Mouse (Mus musculus) intestine, embryonic 16.5 days (tissue): ENCODE measurements at regions not wholly inside any gene's neighbourhood (a gene's known extent, or its start where the extent isn't known, plus 50 kb on each side); places are given as distances from the start of the nearest gene placed in this dataset.

Experiments used
- ATAC-seq: fragments of 200-750 bp; cut with Nextera tagmentation; 2 replicates; pipeline ENCODE4 v1.8.0; 2017; ENCODE audit warnings: moderate TSS enrichment, moderate library complexity
- H3K27ac ChIP-seq: fragments of 300-500 bp; sonication (generic); 2 replicates; pipeline ENCODE4 v1.5.1; 2014; ENCODE audit warnings: mild to moderate bottlenecking, low read length
- H3K27me3 ChIP-seq: fragments of 300-500 bp; sonication (generic); replicated peaks from 2 replicates; pipeline ENCODE4 v1.6.1; 2014; ENCODE audit warnings: low read length, control low read depth, mixed read lengths; ENCODE audit not compliant: control insufficient read depth, insufficient read depth
- H3K36me3 ChIP-seq: fragments of 300-500 bp; sonication (generic); 2 replicates; pipeline ENCODE4 v1.6.1; 2014; ENCODE audit warnings: low read length, control low read depth; ENCODE audit not compliant: control insufficient read depth, insufficient read depth
- H3K4me1 ChIP-seq: fragments of 300-500 bp; sonication (generic); 2 replicates; pipeline ENCODE4 v1.6.1; 2014; ENCODE audit warnings: low read length, control low read depth, mixed read lengths; ENCODE audit not compliant: control insufficient read depth, insufficient read depth
- H3K4me2 ChIP-seq: fragments of 300-500 bp; sonication (generic); 2 replicates; pipeline ENCODE4 v1.6.1; 2014; ENCODE audit warnings: low read depth, low read length, control low read depth
- H3K4me3 ChIP-seq: fragments of 300-500 bp; sonication (generic); 2 replicates; pipeline ENCODE4 v1.5.1; 2014; ENCODE audit warnings: mild to moderate bottlenecking, low read length
- H3K9ac ChIP-seq: fragments of 300-500 bp; sonication (generic); 2 replicates; pipeline ENCODE4 v1.6.1; 2014; ENCODE audit warnings: low read depth, low read length
- H3K9me3 ChIP-seq: fragments of 300-500 bp; sonication (generic); 2 replicates; pipeline ENCODE4 v1.6.1; 2016; ENCODE audit warnings: low read length, control low read depth; ENCODE audit not compliant: control insufficient read depth
- WGBS: fragments of 180-500 bp; shearing (Covaris S2); extraction: QIAGEN DNeasy Blood & Tissue Kit; methylation state at CpG from one replicate; pipeline ENCODE4 v1.1.7; 2014; 5-methylcytosine and 5-hydroxymethylcytosine counted together

DNA sequence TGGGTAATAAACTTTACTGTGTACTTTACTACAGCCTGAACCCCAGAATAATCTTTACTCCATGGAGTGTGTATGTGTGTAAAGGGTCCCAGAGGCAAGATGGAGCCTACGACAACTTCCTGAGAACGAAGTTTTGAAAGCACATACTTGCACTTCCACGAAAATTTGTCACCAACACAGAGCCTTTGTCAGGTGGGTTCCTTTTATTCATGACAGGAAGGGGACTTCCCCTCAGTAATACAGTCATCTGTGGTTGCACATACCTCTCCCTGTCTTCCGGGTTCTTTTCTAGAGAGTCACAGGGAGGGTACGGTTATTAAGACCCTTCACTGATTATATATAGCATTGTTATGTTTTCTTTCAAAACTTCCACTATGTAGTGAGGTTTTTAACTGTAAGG, 154.0 kb upstream of the Tgfbr2 start:
- Histone ChIP-seq H3K27ac (no peak overlapping the region), H3K4me1 (no peaks in the 10 kb centered on the region; the same call in 1 of the 2 replicates), H3K4me3 (no peak overlapping the region), H3K4me2 (no peak overlapping the region), H3K9ac (no peak overlapping the region), H3K27me3 (no peaks in the 10 kb centered on the region), H3K9me3 (no peaks in the 10 kb centered on the region), H3K36me3 (no peaks in the 10 kb centered on the region)
- ATAC-seq = no peak
- 72% methylated on average over 5 of the region's 5 CpGs for WGBS

DNA sequence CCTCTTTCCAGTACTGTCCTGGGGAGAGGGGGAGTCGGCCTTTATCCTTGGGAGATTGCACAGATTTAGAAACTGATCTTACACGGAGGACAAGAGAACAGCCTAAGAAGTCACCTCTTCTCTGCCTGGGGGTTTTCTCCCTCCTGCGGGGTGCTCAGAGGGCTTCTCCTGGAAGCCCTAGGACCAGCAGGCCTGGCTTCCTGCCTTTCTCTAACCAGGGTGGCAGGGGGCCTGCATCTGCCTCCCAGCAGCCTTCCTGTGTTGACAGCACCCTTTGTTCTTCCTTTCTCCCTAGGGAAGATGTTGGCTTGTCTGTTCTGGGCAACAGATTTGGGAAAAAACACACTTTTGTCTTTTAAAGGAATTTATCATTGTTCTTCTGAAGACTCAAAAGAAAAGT, 153.0 kb upstream of the Tgfbr2 start:
- Histone ChIP-seq H3K4me2 (no peak overlapping the region), H3K27ac (no peak overlapping the region), H3K27me3 (no peaks in the 10 kb centered on the region), H3K36me3 (no peaks in the 10 kb centered on the region), H3K9me3 (no peaks in the 10 kb centered on the region), H3K4me3 (no peak overlapping the region), H3K4me1 (no peaks in the 10 kb centered on the region), H3K9ac (no peak overlapping the region)
- WGBS = 37% methylated on average over 3 of the region's 3 CpGs
- no peak for ATAC-seq

DNA sequence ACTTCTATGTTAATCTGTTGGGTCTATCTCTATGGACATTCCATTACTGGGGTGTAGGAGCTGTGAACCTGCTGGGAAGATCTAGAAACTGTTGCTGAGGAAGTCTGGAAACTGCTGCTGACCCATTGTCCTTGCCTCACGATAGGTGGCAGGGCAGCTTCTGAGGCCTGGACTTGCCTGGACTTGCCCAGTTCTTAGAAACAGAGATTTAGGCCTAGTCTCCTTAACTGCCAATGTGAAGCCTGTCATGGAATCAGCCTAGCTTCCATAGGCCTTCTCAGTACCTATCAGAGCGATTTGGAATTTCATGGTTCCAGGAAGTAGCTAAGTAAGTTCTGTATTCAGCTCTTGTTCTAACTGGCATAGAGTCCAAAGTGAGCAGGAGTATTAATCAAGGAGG, 151.9 kb upstream of the Tgfbr2 start:
- H3K27ac ChIP-seq = no peak overlapping the region
- ATAC-seq = no peak
- H3K27me3 ChIP-seq = no peaks in the 10 kb centered on the region
- H3K9ac ChIP-seq = no peak overlapping the region
- H3K36me3 ChIP-seq = no peaks in the 10 kb centered on the region
- no peaks in the 10 kb centered on the region for H3K4me1 ChIP-seq
- H3K4me2 ChIP-seq = no peak overlapping the region
- no peaks in the 10 kb centered on the region for H3K9me3 ChIP-seq
- 97% methylated on average over 2 of the region's 2 CpGs for WGBS
- H3K4me3 ChIP-seq = no peak overlapping the region

DNA sequence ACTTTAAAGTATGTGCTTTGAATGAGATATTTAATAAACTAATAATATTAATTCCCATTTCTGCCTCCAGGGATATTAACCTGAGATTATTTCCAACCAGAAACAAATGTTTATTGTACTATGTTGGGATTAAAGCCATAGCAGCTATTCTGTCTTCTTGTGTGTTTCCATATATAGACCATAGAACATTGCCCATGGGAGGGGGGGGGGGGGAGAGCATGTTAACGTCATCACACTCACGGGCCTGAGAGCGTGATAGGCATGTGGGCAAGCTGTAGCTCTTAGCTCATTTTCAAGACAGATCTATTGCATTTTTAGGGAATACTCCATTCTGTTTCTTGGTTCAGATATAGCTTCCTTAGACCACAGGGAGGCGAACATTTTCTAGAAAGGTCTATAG, 149.8 kb upstream of the Tgfbr2 start:
- WGBS = 74% methylated on average over 4 of the region's 4 CpGs
- H3K27me3 ChIP-seq = no peaks in the 10 kb centered on the region
- H3K36me3 ChIP-seq = no peaks in the 10 kb centered on the region
- no peak overlapping the region for H3K9ac ChIP-seq
- no peak overlapping the region for H3K4me3 ChIP-seq
- H3K9me3 ChIP-seq = no peaks in the 10 kb centered on the region
- H3K4me1 ChIP-seq = no peaks in the 10 kb centered on the region; the same call in 1 of the 2 replicates
- no peak overlapping the region for H3K4me2 ChIP-seq
- no peak for ATAC-seq
- no peak overlapping the region for H3K27ac ChIP-seq

DNA sequence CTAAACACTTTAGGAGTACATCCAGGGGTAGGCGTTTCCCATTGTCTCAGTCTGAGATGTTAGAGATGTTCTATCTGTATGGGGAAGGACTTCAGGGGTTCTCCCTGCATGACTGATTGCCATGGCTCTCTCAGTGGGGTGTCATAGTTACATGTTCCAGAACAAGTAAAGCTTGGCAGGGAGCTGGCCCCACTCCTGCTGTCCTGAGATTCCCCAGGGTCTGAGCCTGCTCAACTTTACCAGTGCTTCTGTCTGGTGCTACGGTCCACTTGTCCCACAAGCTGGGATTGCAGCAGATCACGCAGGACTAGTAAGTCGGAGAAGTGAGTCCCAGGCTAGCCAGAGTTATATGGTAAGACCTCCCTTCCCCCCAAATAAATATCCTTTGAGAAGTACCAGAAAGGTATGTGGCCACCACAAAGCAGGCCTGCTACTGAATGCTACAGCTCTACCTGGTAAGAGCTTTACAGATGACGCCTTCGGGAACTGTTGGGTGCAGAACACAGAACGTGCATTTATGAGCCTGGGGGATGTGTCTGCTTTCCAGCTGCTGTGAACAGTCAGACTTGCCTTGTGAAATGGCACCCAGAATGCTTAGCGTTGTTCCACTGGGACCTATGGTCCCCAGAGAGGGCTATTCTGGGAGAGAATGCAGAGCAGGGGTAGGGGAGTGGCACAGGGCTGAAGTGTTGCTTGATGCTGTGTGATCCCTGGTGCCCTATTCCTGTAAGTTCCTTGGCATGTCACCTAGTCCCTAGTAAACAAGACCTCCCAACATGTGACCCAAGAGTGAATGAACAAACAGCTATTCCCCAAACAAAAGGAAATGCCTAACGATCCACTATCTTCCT, 148.9 kb upstream of the Tgfbr2 start:
- no peaks in the 10 kb centered on the region; the same call in 1 of the 2 replicates for H3K4me1 ChIP-seq
- H3K9ac ChIP-seq = no peak overlapping the region
- 68% methylated on average over 9 of the region's 9 CpGs for WGBS
- H3K27ac ChIP-seq = no peak overlapping the region
- no peak overlapping the region for H3K4me2 ChIP-seq
- no peak overlapping the region for H3K4me3 ChIP-seq
- H3K27me3 ChIP-seq = no peaks in the 10 kb centered on the region
- H3K36me3 ChIP-seq = no peaks in the 10 kb centered on the region
- no peaks in the 10 kb centered on the region for H3K9me3 ChIP-seq
- peak; percentile 18; the same call in 1 of the 2 replicates for ATAC-seq

DNA sequence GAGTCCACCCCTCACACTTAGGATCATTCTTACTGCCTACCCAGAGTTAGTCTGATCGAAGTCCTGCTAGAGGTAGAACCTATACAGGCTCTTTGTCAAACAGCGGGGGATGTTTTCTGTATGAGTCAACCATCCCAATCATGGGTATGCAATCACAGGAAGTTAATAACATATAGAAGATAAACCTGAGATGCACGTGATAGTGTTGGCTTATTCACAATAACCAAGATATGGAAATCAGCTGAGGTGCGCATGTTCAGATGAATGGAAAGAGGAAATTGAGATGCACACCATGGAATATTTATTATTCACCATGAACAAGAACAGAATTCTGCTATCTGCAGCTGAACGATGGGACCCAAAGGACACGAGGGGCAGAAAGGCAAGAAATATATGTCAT, 146.7 kb upstream of the Tgfbr2 start:
- no peak overlapping the region for H3K4me2 ChIP-seq
- no peaks in the 10 kb centered on the region for H3K36me3 ChIP-seq
- H3K27me3 ChIP-seq = no peaks in the 10 kb centered on the region
- H3K9me3 ChIP-seq = no peaks in the 10 kb centered on the region
- WGBS = 81% methylated on average over 6 of the region's 6 CpGs
- ATAC-seq = no peak
- H3K4me1 ChIP-seq = no peaks in the 10 kb centered on the region; the same call in 1 of the 2 replicates
- H3K4me3 ChIP-seq = no peak overlapping the region
- no peak overlapping the region for H3K9ac ChIP-seq
- no peak overlapping the region for H3K27ac ChIP-seq

DNA sequence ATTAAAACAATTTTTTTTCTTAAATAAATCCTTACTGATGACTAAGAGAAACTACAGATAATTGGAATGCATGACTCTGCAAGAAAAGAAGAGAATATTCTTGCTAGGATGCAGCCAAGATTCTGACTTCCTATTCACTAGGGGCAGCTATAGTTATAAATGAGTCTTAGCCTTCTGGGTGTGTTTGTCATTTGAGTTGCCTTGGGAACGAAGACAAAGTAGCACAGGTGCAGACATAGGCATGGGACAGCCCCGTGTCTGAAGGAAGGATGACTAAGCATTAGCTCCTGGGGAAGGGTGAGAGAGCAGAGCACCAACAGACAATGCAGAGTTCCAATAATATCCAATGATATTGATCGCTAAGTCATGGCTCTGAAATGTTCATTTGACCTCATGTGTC, 144.3 kb upstream of the Tgfbr2 start:
- no peaks in the 10 kb centered on the region for H3K9me3 ChIP-seq
- no peak overlapping the region for H3K9ac ChIP-seq
- no peak overlapping the region for H3K4me2 ChIP-seq
- H3K36me3 ChIP-seq = no peaks in the 10 kb centered on the region
- H3K27ac ChIP-seq = no peak overlapping the region
- H3K27me3 ChIP-seq = no peaks in the 10 kb centered on the region
- no peaks in the 10 kb centered on the region; the same call in 1 of the 2 replicates for H3K4me1 ChIP-seq
- H3K4me3 ChIP-seq = no peak overlapping the region
- 73% methylated on average over 3 of the region's 3 CpGs for WGBS
- no peak for ATAC-seq

DNA sequence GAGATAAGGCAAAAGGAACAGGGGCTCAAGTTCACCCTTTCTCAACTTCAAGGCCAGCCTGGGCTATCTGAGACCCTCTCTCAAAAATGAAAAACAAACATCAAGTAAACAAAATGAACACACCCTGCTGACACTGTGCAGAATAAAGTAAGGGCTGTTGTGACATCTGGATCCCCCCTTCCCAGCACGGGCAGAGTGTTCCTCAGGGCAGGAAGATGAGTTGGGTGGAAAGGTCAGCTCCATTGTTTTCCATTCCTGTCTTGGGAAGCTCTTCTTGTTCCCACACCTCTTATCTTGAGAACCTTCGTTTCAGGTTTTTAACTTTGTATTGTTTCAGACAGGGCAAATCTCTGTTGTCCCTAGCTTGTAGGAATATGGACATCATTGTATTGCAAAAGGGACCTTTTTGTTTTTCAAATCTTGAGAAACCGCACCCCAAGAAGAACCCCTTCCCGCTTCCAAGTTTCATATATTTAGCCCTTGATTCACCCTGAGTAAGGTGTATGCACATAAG, 141.5 kb upstream of the Tgfbr2 start:
- no peaks in the 10 kb centered on the region for H3K36me3 ChIP-seq
- H3K9me3 ChIP-seq = no peaks in the 10 kb centered on the region
- H3K27ac ChIP-seq = no peak overlapping the region
- no peak overlapping the region for H3K4me3 ChIP-seq
- no peak overlapping the region for H3K4me2 ChIP-seq
- no peak for ATAC-seq
- no peak overlapping the region for H3K9ac ChIP-seq
- WGBS = 68% methylated on average over 4 of the region's 4 CpGs
- H3K4me1 ChIP-seq = no peaks in the 10 kb centered on the region; the same call in 1 of the 2 replicates
- no peaks in the 10 kb centered on the region for H3K27me3 ChIP-seq

DNA sequence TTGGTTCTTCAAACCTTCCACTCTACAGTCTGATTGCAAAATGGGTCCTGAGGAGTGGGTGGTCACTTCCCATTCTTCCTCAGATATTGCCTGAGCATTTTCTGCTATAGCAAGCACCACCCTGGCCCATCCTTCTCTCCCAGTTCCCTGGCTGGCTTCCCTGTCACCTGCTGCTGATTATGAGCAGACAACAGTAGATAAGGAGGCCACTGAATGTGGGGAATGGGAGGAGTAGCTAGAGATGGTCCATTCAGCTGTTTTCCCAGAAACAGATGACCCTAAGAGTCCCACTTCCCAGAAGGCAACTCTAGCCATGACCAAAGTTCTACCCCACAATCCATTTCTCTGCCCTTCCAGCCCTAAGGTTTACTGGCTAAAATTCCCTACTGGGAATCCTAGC, 139.6 kb upstream of the Tgfbr2 start:
- H3K4me1 ChIP-seq = no peaks in the 10 kb centered on the region
- H3K4me2 ChIP-seq = no peak overlapping the region
- H3K9ac ChIP-seq = no peak overlapping the region
- no peak for ATAC-seq
- H3K27ac ChIP-seq = no peak overlapping the region
- H3K4me3 ChIP-seq = no peak overlapping the region
- H3K36me3 ChIP-seq = no peaks in the 10 kb centered on the region
- no peaks in the 10 kb centered on the region for H3K27me3 ChIP-seq
- H3K9me3 ChIP-seq = no peaks in the 10 kb centered on the region
